Comparison of ENCODE assay signal across 8 mouse cellular contexts in the genomic region with DNA sequence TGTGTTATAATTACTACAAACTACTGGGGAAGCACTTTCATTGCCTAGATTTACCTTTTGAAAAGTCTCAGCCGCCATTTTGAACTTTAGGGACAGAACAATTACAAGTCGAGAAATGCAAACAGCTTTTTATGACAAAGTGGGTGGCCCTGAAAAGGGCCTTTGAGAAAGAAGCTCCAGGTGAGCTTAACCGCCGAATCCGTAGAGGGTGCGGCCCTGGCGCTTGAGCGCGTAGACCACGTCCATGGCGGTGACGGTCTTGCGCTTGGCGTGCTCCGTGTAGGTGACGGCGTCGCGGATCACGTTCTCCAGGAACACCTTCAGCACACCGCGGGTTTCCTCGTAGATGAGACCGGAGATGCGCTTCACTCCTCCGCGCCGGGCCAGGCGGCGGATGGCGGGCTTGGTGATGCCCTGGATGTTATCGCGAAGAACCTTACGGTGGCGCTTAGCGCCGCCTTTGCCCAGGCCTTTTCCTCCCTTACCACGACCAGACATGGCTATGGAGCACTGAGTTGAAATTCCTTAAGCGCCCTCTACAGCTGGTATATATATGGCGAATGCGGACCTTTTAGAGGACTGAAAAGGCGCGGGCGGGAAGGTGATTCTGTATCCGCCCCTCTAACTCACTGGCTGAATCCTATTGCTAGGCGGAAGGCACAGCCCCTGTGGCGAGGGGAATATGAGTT. TPM values are rescaled to one million over a fixed set of nuclear protein-coding genes. Genes with fewer than 3 reads are reported as not detected.
DNase-seq lines count a peak whose midpoint lies in the region; ATAC-seq lines count a peak whose summit lies in the region.
"Not testable (repeated sequence)": the region's sequence is repeated elsewhere in the genome, so short reads cannot be mapped to it uniquely, and the experiment has no call there.

TSS of gene Hist1h4f (minus strand) at position 503 of the 689 bp plus-strand sequence.

- H3K4me3 ChIP-seq in heart, embryonic 14.5 days (ENCODE audit: control insufficient read depth in 1 of 2, insufficient read depth in 1 of 2, low read depth in 1 of 2, low read length in 2 of 2): peak within 1 kb of the TSS; percentile 44 to 52
- H3K4me3 ChIP-seq in liver, embryonic 12.5 days: peak within 1 kb of the TSS; percentile 56

- not testable (repeated sequence) for H3K9me3 ChIP-seq in heart, embryonic 14.5 days (ENCODE audit: control insufficient read depth, low read length); liver, embryonic 12.5 days (replicated peaks)

- H3K9ac ChIP-seq in heart, embryonic 14.5 days (ENCODE audit: low read length): peak within 1 kb of the TSS; percentile 72
- peak within 1 kb of the TSS; percentile 78 for H3K9ac ChIP-seq in liver, embryonic 12.5 days

- peak; percentile 73 for ATAC-seq in CD4-positive, CD25-positive, alpha-beta regulatory T cell, adult 4 months
- peak; percentile 76 for ATAC-seq in heart, embryonic 14.5 days (ENCODE audit: insufficient number of reproducible peaks, insufficient read depth, low FRiP score, low read depth)
- peak; percentile 71 for ATAC-seq in liver, embryonic 12.5 days

- peak; percentile 95 for DNase-seq in c-Kit-negative CD71-positive TER-119-positive erythroid progenitor cells, embryonic 14.5 days (ENCODE audit: low read depth, low spot score)
- peak; percentile 87 for DNase-seq in fibroblast of lung, adult 2 months (ENCODE audit: low read depth)
- peak; percentile 91 for DNase-seq in kidney, postnatal 14 days
- DNase-seq in naive thymus-derived CD4-positive, alpha-beta T cell, adult 2 months (ENCODE audit: low read depth): peak; percentile 91
- peak; percentile 85 for DNase-seq in splenic B cell, adult 2 months (ENCODE audit: low read depth, low spot score)

- peaks cover 0 to 13% of the 10 kb centered on the region in 2 experiments; a peak in 3 of 4 replicates for H3K4me1 ChIP-seq in heart, embryonic 14.5 days (ENCODE audit: control insufficient read depth in 2 of 2, insufficient read depth in 2 of 2, low read length in 2 of 2)
- peaks cover 67% of the 10 kb centered on the region for H3K4me1 ChIP-seq in liver, embryonic 12.5 days

- H3K36me3 ChIP-seq in heart, embryonic 14.5 days (ENCODE audit: control insufficient read depth, insufficient read depth, low read length); liver, embryonic 12.5 days; splenic B cell, adult 2 months (ENCODE audit: control insufficient read depth, insufficient read depth, low read length, poor library complexity, severe bottlenecking): not testable (repeated sequence)

- not testable (repeated sequence) for H3K27me3 ChIP-seq in heart, embryonic 14.5 days (ENCODE audit: control insufficient read depth, insufficient read depth, low read length); liver, embryonic 12.5 days (replicated peaks); splenic B cell, adult 2 months (ENCODE audit: control insufficient read depth, insufficient read depth, low read length, poor library complexity, severe bottlenecking)

- under 1% methylated on average over 44 of the region's 47 CpGs for WGBS in heart, embryonic 14.5 days
- WGBS in liver, embryonic 12.5 days (ENCODE audit: insufficient replicate concordance): under 1% methylated on average over 47 of the region's 47 CpGs

- peak within 1 kb of the TSS; percentile 72 for H3K4me2 ChIP-seq in heart, embryonic 14.5 days (ENCODE audit: low read length)
- peak within 1 kb of the TSS; percentile 71 for H3K4me2 ChIP-seq in liver, embryonic 12.5 days

- peak within 1 kb of the TSS; percentile 86 to 87 for H3K27ac ChIP-seq in heart, embryonic 14.5 days (replicated peaks in 1 of 2; ENCODE audit: control insufficient read depth in 1 of 2, insufficient read depth in 1 of 2, low read depth in 2 of 2, low read length in 2 of 2)
- peak within 1 kb of the TSS; percentile 99 for H3K27ac ChIP-seq in liver, embryonic 12.5 days

RNA-seq across cellular contexts. Expression of gene Hist1h4f, which starts in this region (rescaled TPM):
- 1 to 10 TPM in 1 of 2 experiments, not detected in 1; 1.1 TPM for polyA plus RNA-seq in CD4-positive, CD25-positive, alpha-beta regulatory T cell, adult 4 months (2017; shearing (Covaris generic))
- polyA plus RNA-seq in heart, embryonic 14.5 days (2014; fragmentation: Nextera tagmentation; extraction: Ambion mirVana): not detected in 2 replicates
- polyA plus RNA-seq in liver, embryonic 12.5 days (2016; fragmentation: Nextera tagmentation; extraction: Ambion mirVana): 1.1 and 1.6 TPM in 2 replicates

Comparison
In these comparisons a context has a peak if more than half of its experiments do, and no peak if none do; other contexts are left out.
1. Peak in every context shown above with its lines: DNase-seq, ATAC-seq, H3K4me3 ChIP-seq and H3K27ac ChIP-seq.
2. Peak in ATAC-seq, H3K4me3 ChIP-seq, H3K27ac ChIP-seq, H3K9ac ChIP-seq and H3K4me2 ChIP-seq in heart, embryonic 14.5 days; RNA of the gene not detected or under 1 TPM.